Mouse (Mus musculus): ENCODE results near the gene Pcgf6. TPM values are rescaled to one million over a fixed set of nuclear protein-coding genes. Genes with fewer than 3 reads are reported as not detected.

Gene Pcgf6
- polyA plus RNA-seq, 1 experiment from 2014 or later = 22.0 TPM

DNA sequence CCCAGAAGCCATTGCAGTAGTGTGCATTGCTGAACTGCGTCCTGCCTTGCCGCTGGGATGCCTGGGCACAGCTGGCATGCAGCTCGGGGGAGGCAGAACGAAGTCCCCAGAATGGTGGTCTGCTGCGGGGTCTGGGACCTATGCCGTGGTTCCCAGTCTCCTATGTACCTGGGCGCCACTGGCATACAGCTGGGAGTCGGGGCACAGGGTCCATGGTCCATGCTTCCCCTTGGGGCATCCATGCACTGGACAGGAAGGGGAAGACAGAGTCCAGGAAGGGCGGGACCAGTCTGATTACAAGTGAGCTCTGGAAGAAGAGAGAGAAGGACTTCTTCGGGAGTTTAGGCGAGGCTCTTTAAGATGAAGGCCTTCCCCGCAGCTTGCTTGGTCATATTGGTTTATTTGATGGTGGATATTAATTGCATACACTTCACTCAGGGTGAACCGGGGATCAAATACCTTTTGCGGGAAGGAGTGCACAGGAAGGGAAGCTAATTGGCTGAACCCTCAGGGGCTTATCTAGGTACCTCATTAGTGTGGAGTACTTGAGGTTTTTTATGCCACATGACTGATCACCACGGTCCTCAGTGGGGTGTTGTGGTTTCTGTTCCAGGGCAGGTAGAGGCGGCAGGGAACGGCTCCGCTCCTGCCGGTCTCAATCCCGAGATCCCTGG is 61.1 kb downstream of the Pcgf6 start:
- 69% methylated on average over 20 of the region's 20 CpGs for WGBS
- no peaks in the 10 kb centered on the region for H3K36me3 ChIP-seq (ENCODE audit: control insufficient read depth, insufficient read depth, low read length)
- H3K4me3 ChIP-seq (ENCODE audit: low read depth, low read length) = no peak overlapping the region
- H3K9ac ChIP-seq (replicated peaks; ENCODE audit: low read depth, low read length) = no peak overlapping the region
- H3K4me2 ChIP-seq (replicated peaks; ENCODE audit: low read depth, low read length) = no peak overlapping the region
- no peaks in the 10 kb centered on the region for H3K4me1 ChIP-seq (ENCODE audit: control insufficient read depth, insufficient read depth, low read length)
- H3K27ac ChIP-seq (ENCODE audit: low read length) = peak overlapping the region; percentile 70; the same call in 1 of the 2 replicates
- no peak for ATAC-seq (ENCODE audit: insufficient number of reproducible peaks, insufficient read depth, low FRiP score, low read depth)
- H3K27me3 ChIP-seq (ENCODE audit: control insufficient read depth, insufficient read depth, low read length) = no peaks in the 10 kb centered on the region
- no peaks in the 10 kb centered on the region for H3K9me3 ChIP-seq (ENCODE audit: control insufficient read depth, low read depth, low read length)

DNA sequence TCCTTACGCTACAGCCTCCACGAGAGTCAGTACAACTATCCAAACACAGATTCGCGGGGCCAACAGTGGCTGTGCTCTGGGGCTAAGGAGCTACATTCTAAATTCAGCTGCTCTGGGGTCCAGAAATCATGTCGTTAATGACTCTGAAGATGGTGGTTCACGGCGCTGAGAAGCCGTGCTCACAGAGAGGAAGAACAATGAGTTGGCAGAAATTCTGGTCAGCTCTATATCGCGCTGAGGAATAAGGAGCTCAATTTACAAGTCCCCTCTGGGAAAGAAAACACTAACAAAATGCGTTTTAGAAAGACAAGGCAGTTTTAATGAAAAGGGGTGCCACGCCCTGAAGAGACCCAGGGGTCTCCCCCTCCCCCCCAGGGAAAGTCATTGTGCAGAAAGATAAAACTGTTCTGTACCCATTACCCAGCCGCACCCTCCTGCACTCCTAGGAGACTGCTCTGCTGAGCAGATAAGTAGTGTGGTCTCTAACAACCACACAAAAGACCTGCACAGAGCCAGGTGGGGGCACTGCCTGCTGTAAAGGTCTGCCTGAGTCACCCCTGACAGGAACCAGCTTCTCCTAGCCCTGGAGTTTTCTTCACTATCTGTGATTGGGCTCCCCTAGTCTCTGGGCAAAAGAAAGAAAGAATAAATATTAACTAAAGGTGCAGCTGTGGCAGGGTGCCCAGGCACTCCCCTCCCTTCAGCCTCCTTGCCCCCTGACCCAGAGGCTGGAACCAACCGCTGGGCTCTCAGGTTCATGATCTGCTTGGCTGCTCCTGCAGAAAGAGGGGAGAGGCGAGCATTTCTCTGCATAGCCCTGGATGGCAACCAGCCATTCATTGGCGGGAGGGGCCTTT is 62.2 kb downstream of the Pcgf6 start:
- no peak overlapping the region for H3K4me2 ChIP-seq (replicated peaks; ENCODE audit: low read depth, low read length)
- no peaks in the 10 kb centered on the region for H3K36me3 ChIP-seq (ENCODE audit: control insufficient read depth, insufficient read depth, low read length)
- H3K9ac ChIP-seq (replicated peaks; ENCODE audit: low read depth, low read length) = no peak overlapping the region
- WGBS = 57% methylated on average over 16 of the region's 16 CpGs
- no peaks in the 10 kb centered on the region for H3K9me3 ChIP-seq (ENCODE audit: control insufficient read depth, low read depth, low read length)
- peaks cover 3% of the 10 kb centered on the region; the same call in 1 of the 2 replicates for H3K4me1 ChIP-seq (ENCODE audit: control insufficient read depth, insufficient read depth, low read length)
- H3K27ac ChIP-seq (ENCODE audit: low read length) = peak overlapping the region; percentile 70
- no peaks in the 10 kb centered on the region for H3K27me3 ChIP-seq (ENCODE audit: control insufficient read depth, insufficient read depth, low read length)
- H3K4me3 ChIP-seq (ENCODE audit: low read depth, low read length) = no peak overlapping the region
- peak; percentile 93 for ATAC-seq (ENCODE audit: insufficient number of reproducible peaks, insufficient read depth, low FRiP score, low read depth)

DNA sequence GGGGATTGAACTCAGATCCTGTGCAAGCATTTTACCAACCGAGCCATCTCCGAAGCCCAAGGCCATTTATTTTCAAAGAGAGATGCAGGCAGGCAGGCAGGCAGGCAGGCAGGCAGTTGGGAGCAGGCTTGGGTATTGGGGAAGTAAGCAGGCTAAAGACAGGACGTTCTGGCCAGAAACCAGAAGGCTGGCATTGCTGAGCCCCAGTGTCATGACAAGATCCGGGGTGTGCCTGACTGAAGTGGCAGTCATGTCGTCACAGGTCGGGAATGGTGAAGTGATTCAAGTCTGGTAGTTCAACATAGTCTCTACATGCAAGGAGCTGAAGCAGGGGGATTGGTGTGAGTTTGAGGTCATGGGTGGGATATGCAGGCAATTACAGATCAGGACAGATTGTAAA is 63.1 kb downstream of the Pcgf6 start:
- peaks cover 3% of the 10 kb centered on the region; the same call in 1 of the 2 replicates for H3K4me1 ChIP-seq (ENCODE audit: control insufficient read depth, insufficient read depth, low read length)
- ATAC-seq (ENCODE audit: insufficient number of reproducible peaks, insufficient read depth, low FRiP score, low read depth) = no peak
- peak overlapping the region; percentile 70 for H3K27ac ChIP-seq (ENCODE audit: low read length)
- no peak overlapping the region for H3K4me2 ChIP-seq (replicated peaks; ENCODE audit: low read depth, low read length)
- H3K27me3 ChIP-seq (ENCODE audit: control insufficient read depth, insufficient read depth, low read length) = no peaks in the 10 kb centered on the region
- WGBS = 72% methylated on average over 6 of the region's 6 CpGs
- H3K9me3 ChIP-seq (ENCODE audit: control insufficient read depth, low read depth, low read length) = no peaks in the 10 kb centered on the region
- no peaks in the 10 kb centered on the region for H3K36me3 ChIP-seq (ENCODE audit: control insufficient read depth, insufficient read depth, low read length)
- no peak overlapping the region for H3K4me3 ChIP-seq (ENCODE audit: low read depth, low read length)
- no peak overlapping the region for H3K9ac ChIP-seq (replicated peaks; ENCODE audit: low read depth, low read length)

DNA sequence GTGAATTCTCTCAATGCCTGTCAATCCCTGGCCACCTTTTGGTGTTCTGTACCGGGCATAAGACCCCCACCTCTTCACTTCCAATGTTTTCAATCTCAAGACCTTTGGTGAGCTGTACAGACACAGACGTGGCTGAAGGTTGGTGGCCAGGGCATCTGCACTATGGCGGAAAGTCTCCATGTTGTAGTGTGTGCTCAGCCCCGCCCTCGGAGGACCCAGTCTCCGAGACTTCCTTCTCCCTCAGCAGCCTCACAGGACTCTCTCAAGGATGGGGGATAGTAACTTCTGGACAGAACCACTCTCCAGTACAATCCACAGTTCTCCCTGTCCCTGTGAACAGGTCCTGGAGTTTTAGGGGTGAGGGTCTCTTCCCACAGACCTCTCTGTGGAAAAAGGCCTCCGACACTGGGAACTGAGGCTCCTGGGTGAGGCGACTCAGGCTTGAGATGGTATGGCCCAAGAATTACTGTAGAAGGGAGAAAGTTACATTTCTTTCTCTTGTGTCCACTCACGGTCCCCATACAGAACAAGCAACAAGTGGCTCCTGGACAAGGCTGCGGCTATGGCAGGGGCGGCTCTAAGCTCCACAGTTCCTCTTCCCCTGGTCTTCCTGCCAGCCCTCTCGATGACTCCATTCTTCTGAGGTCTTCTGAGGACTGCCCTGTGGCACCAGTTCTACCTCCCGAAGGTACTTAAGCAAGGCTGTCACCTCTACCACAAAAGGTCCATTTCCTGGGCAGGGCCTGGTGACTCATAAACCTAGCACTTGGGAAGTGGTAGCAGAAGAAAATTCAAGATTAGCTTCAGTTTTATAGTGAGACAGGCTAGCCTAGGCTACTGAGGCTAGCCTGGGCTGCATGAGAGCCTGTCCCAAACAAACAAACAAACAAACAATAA is 65.7 kb downstream of the Pcgf6 start:
- peaks cover 3% of the 10 kb centered on the region; the same call in 1 of the 2 replicates for H3K4me1 ChIP-seq (ENCODE audit: control insufficient read depth, insufficient read depth, low read length)
- 79% methylated on average over 13 of the region's 13 CpGs for WGBS
- no peak overlapping the region for H3K27ac ChIP-seq (ENCODE audit: low read length)
- no peaks in the 10 kb centered on the region for H3K36me3 ChIP-seq (ENCODE audit: control insufficient read depth, insufficient read depth, low read length)
- H3K9ac ChIP-seq (replicated peaks; ENCODE audit: low read depth, low read length) = no peak overlapping the region
- H3K27me3 ChIP-seq (ENCODE audit: control insufficient read depth, insufficient read depth, low read length) = no peaks in the 10 kb centered on the region
- no peak overlapping the region for H3K4me2 ChIP-seq (replicated peaks; ENCODE audit: low read depth, low read length)
- ATAC-seq (ENCODE audit: insufficient number of reproducible peaks, insufficient read depth, low FRiP score, low read depth) = no peak
- no peak overlapping the region for H3K4me3 ChIP-seq (ENCODE audit: low read depth, low read length)
- no peaks in the 10 kb centered on the region for H3K9me3 ChIP-seq (ENCODE audit: control insufficient read depth, low read depth, low read length)

DNA sequence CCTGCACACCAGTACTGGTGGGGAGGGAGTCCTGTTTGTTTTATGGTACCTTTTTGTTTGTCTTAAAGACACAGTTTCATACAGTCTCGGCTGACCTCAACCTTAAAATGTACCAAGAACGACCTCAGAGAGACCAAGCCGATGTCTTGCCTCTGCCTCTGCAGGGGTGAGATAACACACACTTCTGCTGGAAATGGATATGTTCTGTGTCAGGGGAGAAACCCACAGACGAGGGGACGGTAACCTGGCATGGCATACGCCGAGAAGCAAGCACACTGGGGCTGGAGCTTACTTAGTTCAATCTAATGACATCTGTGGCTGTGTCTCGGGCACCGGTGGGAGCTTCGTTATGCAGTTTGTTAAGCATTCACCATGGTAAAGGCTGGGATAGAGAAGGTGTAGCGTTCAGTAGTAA is 66.7 kb downstream of the Pcgf6 start:
- no peak overlapping the region for H3K4me3 ChIP-seq (ENCODE audit: low read depth, low read length)
- H3K4me1 ChIP-seq (ENCODE audit: control insufficient read depth, insufficient read depth, low read length) = peaks cover 3% of the 10 kb centered on the region; the same call in 1 of the 2 replicates
- H3K4me2 ChIP-seq (replicated peaks; ENCODE audit: low read depth, low read length) = peak overlapping the region; percentile 10; the same call in 1 of the 2 replicates
- no peaks in the 10 kb centered on the region for H3K36me3 ChIP-seq (ENCODE audit: control insufficient read depth, insufficient read depth, low read length)
- WGBS = 46% methylated on average over 11 of the region's 11 CpGs
- peak overlapping the region; percentile 83 for H3K27ac ChIP-seq (ENCODE audit: low read length)
- H3K9me3 ChIP-seq (ENCODE audit: control insufficient read depth, low read depth, low read length) = no peaks in the 10 kb centered on the region
- H3K9ac ChIP-seq (replicated peaks; ENCODE audit: low read depth, low read length) = no peak overlapping the region
- ATAC-seq (ENCODE audit: insufficient number of reproducible peaks, insufficient read depth, low FRiP score, low read depth) = no peak
- H3K27me3 ChIP-seq (ENCODE audit: control insufficient read depth, insufficient read depth, low read length) = no peaks in the 10 kb centered on the region

Other genes starting within 250 kb of the Pcgf6 start
- 16.0 and 18.7 TPM in 2 replicates for gene Ina, start 36.2 kb downstream of the Pcgf6 start, polyA plus RNA-seq (2014; fragmentation: Nextera tagmentation; extraction: Ambion mirVana)
- 84.2 and 106 TPM in 2 replicates for gene Nt5c2, start 35.8 kb downstream of the Pcgf6 start, polyA plus RNA-seq (2014; fragmentation: Nextera tagmentation; extraction: Ambion mirVana)
- gene Taf5, start 16.8 kb upstream of the Pcgf6 start, polyA plus RNA-seq (2014; fragmentation: Nextera tagmentation; extraction: Ambion mirVana) = 7.3 and 8.5 TPM in 2 replicates
- 1,169 and 1,234 TPM in 2 replicates for gene Usmg5, start 39.7 kb upstream of the Pcgf6 start, polyA plus RNA-seq (2014; fragmentation: Nextera tagmentation; extraction: Ambion mirVana)
- gene Pdcd11, start 39.9 kb upstream of the Pcgf6 start, polyA plus RNA-seq (2014; fragmentation: Nextera tagmentation; extraction: Ambion mirVana) = 10.0 and 11.6 TPM in 2 replicates
- 2.3 and 2.5 TPM in 2 replicates for gene Calhm2, start 87.4 kb upstream of the Pcgf6 start, polyA plus RNA-seq (2014; fragmentation: Nextera tagmentation; extraction: Ambion mirVana)
- not detected in 2 replicates for gene Calhm1, start 93.3 kb upstream of the Pcgf6 start, polyA plus RNA-seq (2014; fragmentation: Nextera tagmentation; extraction: Ambion mirVana)
- gene Calhm3, start 106.9 kb upstream of the Pcgf6 start, polyA plus RNA-seq (2014; fragmentation: Nextera tagmentation; extraction: Ambion mirVana) = not detected in 2 replicates
- gene Neurl1a, start 127.9 kb upstream of the Pcgf6 start, polyA plus RNA-seq (2014; fragmentation: Nextera tagmentation; extraction: Ambion mirVana) = 9.5 and 10.2 TPM in 2 replicates